Mouse (Mus musculus) retina, postnatal 7 days (tissue): ENCODE data around the gene 1700024G13Rik.
A peak's percentile ranks its signal among the peaks of the same experiment; 100 is the strongest.
"Not testable (repeated sequence)": the region's sequence is repeated elsewhere in the genome, so short reads cannot be mapped to it uniquely, and the experiment has no call there.

Source experiments
- DNase-seq: peaks from one replicate; pipeline ENCODE4 v3.0.0-alpha.2; 2012; ENCODE audit warnings: low read depth, low spot score

1700024G13Rik gene

GRCm38 (mm10) chr14:32388196-32388595 lies at the start of gene 1700024G13Rik:
Gene 1700024G13Rik, minus strand, starts transcription at chr14:32388391.
- peak; percentile 64 for DNase-seq

- DNase-seq, result no peak
These were observed 49.2 kb upstream of the 1700024G13Rik start for GRCm38 (mm10) chr14:32437352-32437793.

- no peak for DNase-seq
These were observed 40.9 kb upstream of the 1700024G13Rik start for GRCm38 (mm10) chr14:32429030-32429602.

- no peak for DNase-seq
These were observed 35.8 kb upstream of the 1700024G13Rik start for GRCm38 (mm10) chr14:32423946-32424345.

- DNase-seq, result no peak
These were observed 30.6 kb upstream of the 1700024G13Rik start for GRCm38 (mm10) chr14:32418747-32419146.

GRCm38 (mm10) chr14:32412075-32412474 lies 23.9 kb upstream of the 1700024G13Rik start:
- no peak for DNase-seq

- no peak for DNase-seq
These were observed 21.9 kb upstream of the 1700024G13Rik start for GRCm38 (mm10) chr14:32410084-32410483.

GRCm38 (mm10) chr14:32405399-32405798 lies 17.2 kb upstream of the 1700024G13Rik start:
- not testable (repeated sequence) for DNase-seq

- DNase-seq, result no peak
These were observed 6.6 kb downstream of the 1700024G13Rik start for GRCm38 (mm10) chr14:32381619-32382018.

GRCm38 (mm10) chr14:32381066-32381465 lies 7.1 kb downstream of the 1700024G13Rik start:
- DNase-seq, result no peak

- DNase-seq, result no peak
These were observed 8.1 kb downstream of the 1700024G13Rik start for GRCm38 (mm10) chr14:32380099-32380480.

- DNase-seq, result no peak
These were observed 8.6 kb downstream of the 1700024G13Rik start for GRCm38 (mm10) chr14:32379395-32380098.

- DNase-seq, result no peak
These were observed 15.7 kb downstream of the 1700024G13Rik start for GRCm38 (mm10) chr14:32372510-32372909.

- no peak for DNase-seq
These were observed 18.4 kb downstream of the 1700024G13Rik start for GRCm38 (mm10) chr14:32369756-32370155.

- DNase-seq, result no peak
These were observed 23.8 kb downstream of the 1700024G13Rik start for GRCm38 (mm10) chr14:32364359-32364758.

GRCm38 (mm10) chr14:32351181-32351920 lies 36.8 kb downstream of the 1700024G13Rik start:
- not testable (repeated sequence) for DNase-seq

GRCm38 (mm10) chr14:32347307-32347706 lies 40.9 kb downstream of the 1700024G13Rik start:
- DNase-seq, result no peak

GRCm38 (mm10) chr14:32344694-32345093 lies 43.5 kb downstream of the 1700024G13Rik start:
- DNase-seq, result no peak

GRCm38 (mm10) chr14:32344176-32344575 lies 44.0 kb downstream of the 1700024G13Rik start:
- DNase-seq, result no peak

- DNase-seq, result no peak
These were observed 46.4 kb downstream of the 1700024G13Rik start for GRCm38 (mm10) chr14:32341823-32342222.

- DNase-seq, result no peak
These were observed 51.6 kb downstream of the 1700024G13Rik start for GRCm38 (mm10) chr14:32336547-32336946.

GRCm38 (mm10) chr14:32336021-32336420 lies 52.2 kb downstream of the 1700024G13Rik start:
- no peak for DNase-seq
